Mouse (Mus musculus): ENCODE results near the gene Sfta2.

Gene Sfta2

DNA sequence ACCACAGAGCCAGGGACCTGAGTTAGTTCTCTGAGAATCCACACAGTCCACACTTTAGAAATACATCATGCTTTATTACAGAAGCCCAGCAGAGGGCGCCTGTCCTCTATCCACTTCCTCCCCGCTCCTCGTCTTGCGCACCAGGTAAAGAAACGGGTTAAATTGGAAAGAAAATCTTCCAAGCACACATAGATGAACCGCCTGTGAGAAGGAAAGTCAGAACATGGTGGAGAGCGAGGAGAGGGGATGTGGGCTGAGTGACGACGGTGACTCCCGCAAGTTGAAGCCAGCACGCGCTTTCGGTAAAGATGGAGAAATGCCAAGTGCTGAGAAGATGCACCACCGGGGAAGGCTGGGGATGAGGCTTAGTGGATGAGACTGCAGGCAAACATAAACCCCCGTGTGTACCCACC lies 34.4 kb downstream of the Sfta2 start:
- DNase-seq (ENCODE audit: low read depth, low spot score), result peak; percentile 73
- Histone ChIP-seq H3K36me3 (ENCODE audit: control insufficient read depth, insufficient read depth, low read length, poor library complexity, severe bottlenecking) (no peaks in the 10 kb centered on the region), H3K27me3 (ENCODE audit: control insufficient read depth, insufficient read depth, low read length, poor library complexity, severe bottlenecking) (no peaks in the 10 kb centered on the region)

DNA sequence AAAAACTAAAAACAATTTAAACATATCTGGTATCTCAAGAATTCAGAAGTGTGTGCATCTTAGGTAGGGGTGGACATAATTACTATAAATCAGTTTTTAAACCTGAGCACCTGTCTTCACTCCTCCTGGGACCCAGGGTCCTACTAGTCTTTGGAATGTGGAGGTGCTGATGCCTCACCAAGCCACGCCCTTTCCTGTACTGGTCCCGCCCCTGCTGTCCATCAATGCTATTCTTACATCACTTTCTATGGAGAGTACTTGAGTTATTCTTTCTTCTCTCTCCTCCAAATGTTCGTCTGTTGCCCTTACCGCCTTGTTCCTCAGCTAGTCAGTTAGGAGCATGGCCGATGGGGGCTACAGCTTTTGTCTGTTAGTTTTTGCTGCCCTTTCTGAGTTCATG lies 35.0 kb downstream of the Sfta2 start:
- H3K36me3 ChIP-seq (ENCODE audit: control insufficient read depth, insufficient read depth, low read length, poor library complexity, severe bottlenecking), result no peaks in the 10 kb centered on the region
- DNase-seq (ENCODE audit: low read depth, low spot score), result peak; percentile 11
- no peaks in the 10 kb centered on the region for H3K27me3 ChIP-seq (ENCODE audit: control insufficient read depth, insufficient read depth, low read length, poor library complexity, severe bottlenecking)

- Histone ChIP-seq H3K36me3 (ENCODE audit: control insufficient read depth, insufficient read depth, low read length, poor library complexity, severe bottlenecking) (no peaks in the 10 kb centered on the region), H3K27me3 (ENCODE audit: control insufficient read depth, insufficient read depth, low read length, poor library complexity, severe bottlenecking) (no peaks in the 10 kb centered on the region)
- DNase-seq (ENCODE audit: low read depth, low spot score), result peak; percentile 41
These were observed 37.3 kb downstream of the Sfta2 start for GRCm38 (mm10) chr17:35638475-35639190.

GRCm38 (mm10) chr17:35639352-35639751 lies 38.0 kb downstream of the Sfta2 start:
- Histone ChIP-seq H3K36me3 (ENCODE audit: control insufficient read depth, insufficient read depth, low read length, poor library complexity, severe bottlenecking) (no peaks in the 10 kb centered on the region), H3K27me3 (ENCODE audit: control insufficient read depth, insufficient read depth, low read length, poor library complexity, severe bottlenecking) (no peaks in the 10 kb centered on the region)
- no peak for DNase-seq (ENCODE audit: low read depth, low spot score)

DNA sequence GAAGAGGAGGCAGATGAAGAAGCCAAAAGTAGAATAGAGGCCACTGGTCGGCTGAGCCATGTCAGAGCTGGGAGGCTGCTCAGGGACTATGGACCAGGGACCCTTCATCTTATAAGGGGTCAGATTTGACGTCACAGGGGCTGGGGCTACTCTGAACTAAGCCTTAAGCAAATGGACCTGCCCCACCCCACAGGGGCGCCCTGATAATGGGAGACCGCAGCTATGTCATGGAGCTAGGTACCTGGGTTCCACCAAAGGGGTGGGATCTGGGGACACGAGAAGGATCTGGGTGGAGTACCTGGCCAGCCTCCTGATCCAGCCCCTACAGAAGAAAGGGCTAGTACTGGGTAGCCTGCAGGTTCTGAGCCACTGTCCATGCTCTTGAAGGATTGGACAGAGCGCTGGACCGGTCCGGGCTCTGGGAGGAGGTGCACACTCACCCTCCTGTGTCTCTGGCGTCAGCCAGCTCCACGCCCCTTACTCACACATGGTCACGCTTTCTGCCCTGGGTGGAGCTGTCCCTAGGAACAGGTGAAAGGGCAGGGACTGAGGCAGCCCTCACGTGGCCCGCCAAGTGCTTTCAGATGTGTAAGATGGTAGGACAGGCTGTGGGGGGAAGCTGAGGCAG lies 42.4 kb downstream of the Sfta2 start, which contains the start of gene Mucl3:
Gene Mucl3, minus strand, starts transcription at position 87 of the 628 bp plus-strand sequence.
- H3K36me3 ChIP-seq (ENCODE audit: control insufficient read depth, insufficient read depth, low read length, poor library complexity, severe bottlenecking), result no peaks in the 10 kb centered on the region
- DNase-seq (ENCODE audit: low read depth, low spot score), result no peak

DNA sequence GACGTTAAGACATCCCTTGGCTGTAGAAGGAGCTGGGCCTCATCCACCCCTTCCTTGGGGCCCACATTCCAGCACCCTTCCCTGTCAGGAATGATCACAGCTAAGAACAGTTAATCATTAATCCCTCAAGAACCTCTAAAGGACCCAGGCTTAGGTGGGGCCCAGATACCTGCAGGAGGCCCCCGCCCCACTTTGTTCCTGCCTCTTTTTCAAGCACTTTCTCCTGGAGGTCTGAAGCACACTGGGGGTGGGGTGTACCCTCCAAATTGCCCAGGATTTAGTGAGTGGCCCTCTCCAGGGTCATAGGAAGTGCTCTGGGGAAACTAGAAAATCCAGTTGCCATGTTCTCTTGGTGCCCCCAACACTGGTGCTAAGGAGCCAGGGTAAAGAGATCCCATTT lies 48.1 kb downstream of the Sfta2 start:
- no peak for DNase-seq (ENCODE audit: low read depth, low spot score)
- Histone ChIP-seq H3K36me3 (ENCODE audit: control insufficient read depth, insufficient read depth, low read length, poor library complexity, severe bottlenecking) (no peaks in the 10 kb centered on the region), H3K27me3 (ENCODE audit: control insufficient read depth, insufficient read depth, low read length, poor library complexity, severe bottlenecking) (no peaks in the 10 kb centered on the region)

More for the DNA sequence above, 42.4 kb downstream of the Sfta2 start, which contains the start of gene Mucl3:
- no peaks in the 10 kb centered on the region for H3K27me3 ChIP-seq (ENCODE audit: control insufficient read depth, insufficient read depth, low read length, poor library complexity, severe bottlenecking)

DNA sequence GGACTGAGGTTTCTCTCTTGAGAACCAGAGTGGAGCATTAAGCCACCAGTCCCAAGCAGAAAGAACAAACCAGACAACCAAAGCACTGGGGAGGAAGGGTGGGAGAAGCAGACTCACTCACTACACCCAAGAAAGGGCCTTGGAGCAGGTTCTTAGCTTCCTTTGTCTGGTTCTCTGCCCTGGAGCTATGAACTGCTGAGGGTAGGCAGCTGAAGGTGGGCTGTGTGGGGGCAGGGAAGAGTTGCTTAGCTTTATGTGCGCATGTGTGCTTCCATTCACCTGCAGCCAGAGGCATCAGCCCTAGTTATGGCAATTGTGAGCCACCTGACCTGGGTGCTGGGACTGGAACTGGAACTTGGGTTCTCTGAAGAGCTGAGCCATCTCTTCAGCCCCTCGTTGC lies 51.7 kb downstream of the Sfta2 start:
- DNase-seq (ENCODE audit: low read depth, low spot score), result no peak
- H3K36me3 ChIP-seq (ENCODE audit: control insufficient read depth, insufficient read depth, low read length, poor library complexity, severe bottlenecking), result peaks cover 5% of the 10 kb centered on the region; the same call in 1 of the 2 replicates
- H3K27me3 ChIP-seq (ENCODE audit: control insufficient read depth, insufficient read depth, low read length, poor library complexity, severe bottlenecking), result no peaks in the 10 kb centered on the region

DNA sequence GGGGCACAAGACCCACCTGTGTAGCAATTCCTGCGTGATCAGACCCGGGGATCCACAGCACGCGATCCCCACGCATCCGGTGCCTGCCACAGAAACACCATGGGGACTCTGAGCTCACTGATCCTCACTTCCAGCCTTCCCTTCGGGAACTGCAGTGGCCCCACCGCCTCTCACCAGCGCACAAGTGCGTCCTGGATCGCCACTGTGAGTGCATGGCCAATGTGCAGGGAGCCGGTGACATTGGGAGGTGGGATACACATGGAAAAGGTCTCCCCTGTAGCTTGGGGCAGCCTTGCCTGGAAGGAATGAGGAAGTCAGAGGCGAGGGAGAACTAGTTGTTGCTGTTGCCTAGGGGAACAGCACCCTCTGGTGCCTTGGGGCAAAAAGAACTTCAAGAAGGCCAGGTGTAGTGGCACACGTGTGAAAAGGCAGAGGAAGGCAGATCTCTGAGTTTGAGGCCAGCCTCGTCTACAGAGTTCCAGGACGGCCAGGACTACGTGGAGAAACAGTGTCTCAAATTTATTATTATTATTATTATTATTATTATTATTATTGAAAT lies 64.7 kb downstream of the Sfta2 start:
- no peaks in the 10 kb centered on the region for H3K27me3 ChIP-seq (ENCODE audit: control insufficient read depth, insufficient read depth, low read length, poor library complexity, severe bottlenecking)
- peak; percentile 63 for DNase-seq (ENCODE audit: low read depth, low spot score)

GRCm38 (mm10) chr17:35666851-35667256 lies 65.5 kb downstream of the Sfta2 start:
- no peaks in the 10 kb centered on the region; the same call in 1 of the 2 replicates for H3K36me3 ChIP-seq (ENCODE audit: control insufficient read depth, insufficient read depth, low read length, poor library complexity, severe bottlenecking)
- H3K27me3 ChIP-seq (ENCODE audit: control insufficient read depth, insufficient read depth, low read length, poor library complexity, severe bottlenecking), result no peaks in the 10 kb centered on the region
- DNase-seq (ENCODE audit: low read depth, low spot score), result peak; percentile 29

More for the DNA sequence above, 64.7 kb downstream of the Sfta2 start:
- no peaks in the 10 kb centered on the region; the same call in 1 of the 2 replicates for H3K36me3 ChIP-seq (ENCODE audit: control insufficient read depth, insufficient read depth, low read length, poor library complexity, severe bottlenecking)

DNA sequence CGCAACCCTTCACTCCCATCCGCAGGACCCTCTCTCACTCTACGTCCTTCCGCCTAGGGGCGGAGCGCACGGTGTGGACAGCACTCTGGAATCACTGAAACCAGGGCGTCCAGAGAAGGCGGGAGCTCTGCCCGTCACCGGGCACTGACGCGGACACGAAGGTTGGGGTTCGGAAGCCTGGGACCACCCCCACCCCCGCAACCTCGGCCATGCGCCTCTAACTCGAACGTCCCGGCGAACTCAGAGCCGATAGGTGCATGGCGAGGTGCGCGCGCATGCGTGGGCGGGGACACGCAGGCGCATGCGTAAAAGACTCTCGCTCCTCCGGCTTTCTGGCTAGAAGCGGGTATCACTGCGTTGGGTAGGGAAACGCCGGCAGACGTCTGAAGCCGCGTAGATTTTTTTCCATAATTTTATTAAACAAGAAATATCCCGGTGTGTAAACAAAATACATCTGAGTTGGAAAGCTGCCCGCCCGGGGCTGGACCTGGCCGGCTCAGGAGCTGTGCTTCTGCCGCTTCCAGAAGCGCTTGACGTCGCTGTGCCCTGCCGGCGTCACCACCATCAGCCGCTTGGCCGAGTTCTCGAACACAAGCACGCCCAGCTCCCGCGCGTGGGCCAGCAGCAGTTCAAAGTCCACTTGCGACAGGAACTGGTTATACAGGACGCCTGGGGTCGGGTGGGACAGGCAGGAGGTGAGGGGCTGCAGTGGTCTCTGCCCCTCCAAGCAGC lies 66.2 kb downstream of the Sfta2 start, which contains the start of gene Vars2:
Gene Vars2, minus strand, starts transcription at position 259 of the 732 bp plus-strand sequence.
- H3K36me3 ChIP-seq (ENCODE audit: control insufficient read depth, insufficient read depth, low read length, poor library complexity, severe bottlenecking), result no peaks in the 10 kb centered on the region; the same call in 1 of the 2 replicates
- DNase-seq (ENCODE audit: low read depth, low spot score), result peak; percentile 98
- H3K27me3 ChIP-seq (ENCODE audit: control insufficient read depth, insufficient read depth, low read length, poor library complexity, severe bottlenecking), result no peaks in the 10 kb centered on the region

DNA sequence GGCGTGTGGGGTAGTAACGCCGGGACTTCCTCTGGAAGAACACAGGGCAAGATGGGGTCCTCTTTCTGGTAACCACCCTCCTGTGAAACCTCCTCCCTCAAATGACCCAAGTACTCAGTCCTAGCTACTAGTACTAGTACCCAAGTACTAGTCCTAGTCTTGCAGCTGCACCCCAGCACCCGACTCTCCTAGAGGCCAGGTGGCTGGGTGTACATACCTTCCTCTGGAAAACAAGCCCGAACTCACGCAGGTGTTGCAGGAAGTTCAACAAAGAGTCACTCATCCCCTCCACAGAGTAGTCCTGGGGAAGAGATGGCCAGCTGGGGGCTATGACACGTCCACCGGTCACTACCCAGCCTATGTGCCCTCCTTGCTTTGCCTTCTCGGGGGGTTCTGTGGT lies 68.4 kb downstream of the Sfta2 start:
- no peak for DNase-seq (ENCODE audit: low read depth, low spot score)
- no peaks in the 10 kb centered on the region for H3K36me3 ChIP-seq (ENCODE audit: control insufficient read depth, insufficient read depth, low read length, poor library complexity, severe bottlenecking)
- no peaks in the 10 kb centered on the region for H3K27me3 ChIP-seq (ENCODE audit: control insufficient read depth, insufficient read depth, low read length, poor library complexity, severe bottlenecking)

DNA sequence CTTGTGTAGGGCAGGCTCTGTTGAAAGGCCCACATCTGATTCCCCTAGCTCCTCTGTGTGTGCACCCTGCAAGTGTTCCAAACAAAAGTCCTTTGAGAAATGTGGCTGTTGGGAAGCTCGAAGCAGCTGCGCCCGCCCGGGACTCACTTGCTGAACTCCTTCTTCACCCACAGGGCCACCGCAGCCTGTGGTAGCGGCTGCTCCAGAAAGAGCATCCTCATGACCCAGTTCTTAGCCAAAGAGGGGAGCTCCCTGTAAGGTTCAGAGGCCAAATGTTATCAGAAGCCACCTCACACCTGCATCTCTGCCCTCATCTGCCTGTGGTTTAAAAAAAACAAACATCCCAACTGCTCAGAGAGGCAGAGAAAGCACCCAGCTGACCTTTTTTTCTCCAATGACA lies 70.5 kb downstream of the Sfta2 start:
- H3K27me3 ChIP-seq (ENCODE audit: control insufficient read depth, insufficient read depth, low read length, poor library complexity, severe bottlenecking), result no peaks in the 10 kb centered on the region
- DNase-seq (ENCODE audit: low read depth, low spot score), result no peak
- H3K36me3 ChIP-seq (ENCODE audit: control insufficient read depth, insufficient read depth, low read length, poor library complexity, severe bottlenecking), result no peaks in the 10 kb centered on the region

- H3K27me3 ChIP-seq (ENCODE audit: control insufficient read depth, insufficient read depth, low read length, poor library complexity, severe bottlenecking), result no peaks in the 10 kb centered on the region
- no peak for DNase-seq (ENCODE audit: low read depth, low spot score)
- no peaks in the 10 kb centered on the region for H3K36me3 ChIP-seq (ENCODE audit: control insufficient read depth, insufficient read depth, low read length, poor library complexity, severe bottlenecking)
These were observed 71.2 kb downstream of the Sfta2 start for GRCm38 (mm10) chr17:35672527-35672926.

DNA sequence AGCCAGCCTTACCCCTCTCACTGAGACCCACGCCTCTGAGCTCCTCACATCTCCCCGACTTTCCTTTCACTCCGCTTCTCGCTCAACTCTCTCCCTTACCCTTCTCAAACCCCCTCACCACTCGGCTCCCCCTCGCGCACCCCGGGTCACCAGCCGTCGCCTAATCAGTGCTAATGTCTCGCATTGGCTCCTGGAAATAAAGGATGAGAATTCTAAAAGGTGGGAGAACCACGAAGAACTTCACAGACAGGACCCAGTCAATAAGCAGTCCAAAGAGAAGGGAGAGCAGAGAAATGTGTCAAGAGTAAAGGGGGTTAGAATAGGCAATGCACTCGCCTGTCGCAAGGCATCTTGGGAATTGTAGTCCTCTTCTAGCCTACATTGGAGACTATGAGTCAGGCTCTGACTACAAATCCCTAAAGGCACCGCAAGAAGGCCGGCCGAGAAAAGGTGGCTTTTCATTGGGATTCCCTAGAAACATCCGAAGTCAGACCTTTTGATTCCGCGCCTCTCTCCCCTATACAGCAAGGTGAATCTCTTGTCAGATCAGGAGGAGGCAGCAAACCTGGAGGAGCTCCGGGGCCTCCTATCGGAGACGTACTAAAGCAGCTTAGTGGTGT lies 72.2 kb downstream of the Sfta2 start, which contains the start of gene Gtf2h4:
Gene Gtf2h4, minus strand, starts transcription at position 324 of the 620 bp plus-strand sequence.
- Histone ChIP-seq H3K36me3 (ENCODE audit: control insufficient read depth, insufficient read depth, low read length, poor library complexity, severe bottlenecking) (no peaks in the 10 kb centered on the region), H3K27me3 (ENCODE audit: control insufficient read depth, insufficient read depth, low read length, poor library complexity, severe bottlenecking) (no peaks in the 10 kb centered on the region)
- DNase-seq (ENCODE audit: low read depth, low spot score), result peak; percentile 96
